Mouse (Mus musculus): ENCODE results near the gene Spink8.
A peak's percentile ranks its signal among the peaks of the same experiment; 100 is the strongest.
"Not testable (repeated sequence)": the region's sequence is repeated elsewhere in the genome, so short reads cannot be mapped to it uniquely, and the experiment has no call there.

Gene Spink8

GRCm38 (mm10) chr9:109811980-109812379 lies at the start of gene Spink8:
Gene Spink8 (plus strand): TSS chr9:109812280.
- DNase-seq (ENCODE audit: low spot score in 2 of 2): no peak

DNA sequence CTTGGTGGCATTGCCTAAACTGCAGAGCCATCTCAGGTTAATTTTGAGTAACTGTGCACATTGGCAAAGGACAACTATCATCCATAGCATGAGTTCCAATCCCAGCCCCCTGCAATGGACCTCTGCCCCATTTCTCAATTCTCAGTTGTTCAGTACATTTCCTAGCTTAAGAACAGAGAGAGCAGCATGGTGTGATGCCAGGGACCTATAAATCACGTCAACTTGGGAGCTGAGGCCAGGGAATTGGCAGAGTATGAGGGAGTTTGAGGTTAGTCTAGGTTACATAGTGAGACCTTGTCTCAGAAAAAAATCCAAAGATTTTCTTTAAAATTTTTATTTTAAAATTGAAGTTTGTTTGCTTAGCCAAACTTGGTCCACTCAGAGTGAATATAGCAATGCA lies 45.2 kb upstream of the Spink8 start:
- DNase-seq (ENCODE audit: low spot score in 2 of 2): not testable (repeated sequence)

DNA sequence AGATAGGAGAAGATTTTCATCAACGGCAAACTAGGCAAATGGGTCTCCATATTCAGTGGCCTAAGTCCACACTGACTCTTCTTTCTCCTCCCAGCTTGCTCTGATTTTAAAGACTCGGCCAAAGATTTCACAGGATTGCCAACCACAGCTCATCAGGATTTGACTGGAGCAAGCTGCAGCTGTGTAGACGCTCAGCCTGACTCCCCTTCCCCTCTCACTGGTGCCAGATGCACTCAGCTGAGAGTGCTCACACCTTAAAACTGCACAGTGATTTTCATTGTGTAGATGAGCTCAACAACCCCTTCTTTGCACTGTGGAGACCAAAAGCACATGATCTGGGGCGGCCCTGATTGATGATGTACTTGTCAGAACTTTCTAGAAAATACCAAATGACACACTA lies 21.5 kb upstream of the Spink8 start, which contains the start of gene Fbxw27:
TSS of gene Fbxw27 (minus strand) at position 101 of the 400 bp plus-strand sequence.
- not testable (repeated sequence) for DNase-seq (ENCODE audit: low spot score in 2 of 2)

- DNase-seq (ENCODE audit: low spot score in 2 of 2): no peak
These were observed 16.9 kb upstream of the Spink8 start for GRCm38 (mm10) chr9:109795221-109795620.

GRCm38 (mm10) chr9:109795811-109796210 lies 16.3 kb upstream of the Spink8 start:
- DNase-seq (ENCODE audit: low spot score in 2 of 2): no peak

DNA sequence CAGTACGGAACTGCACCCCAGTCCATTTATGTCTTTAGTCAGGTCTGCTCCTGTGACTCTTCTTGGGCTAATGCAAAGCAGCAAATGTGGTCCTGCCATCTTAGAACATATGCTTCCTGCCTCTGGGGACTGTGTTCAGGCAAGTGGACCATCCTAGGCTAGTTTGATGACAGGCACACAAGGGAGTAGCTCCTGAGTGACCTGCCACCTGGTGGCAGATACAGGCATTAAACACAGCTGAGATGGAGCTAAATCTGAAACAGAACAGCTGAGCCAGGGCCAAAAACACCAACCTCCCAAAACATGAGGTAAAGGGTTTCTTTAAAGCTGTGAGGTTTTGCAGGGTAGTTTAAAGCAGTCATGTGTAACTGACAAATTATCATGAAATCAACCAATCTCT lies 14.0 kb upstream of the Spink8 start:
- no peak for DNase-seq (ENCODE audit: low spot score in 2 of 2)

DNA sequence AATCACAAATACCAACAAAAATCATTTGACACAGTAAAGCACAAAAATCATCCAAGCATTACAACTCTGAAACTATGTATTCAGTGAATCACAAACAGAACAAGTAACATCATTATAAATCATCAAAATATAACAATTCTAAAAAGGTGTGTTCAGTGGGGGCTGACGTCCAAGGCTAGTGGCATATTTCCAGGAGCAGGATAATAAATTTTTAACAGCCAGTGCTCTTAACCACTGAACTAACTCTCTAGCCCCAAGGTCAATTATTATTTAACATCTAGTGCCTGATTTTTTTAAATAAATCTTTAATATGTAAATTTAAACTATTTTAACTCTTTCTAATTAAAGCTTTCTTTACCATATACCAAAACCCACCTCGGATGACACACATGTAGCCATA lies 6.5 kb upstream of the Spink8 start:
- DNase-seq (ENCODE audit: low spot score in 2 of 2): not testable (repeated sequence)

- no peak for DNase-seq (ENCODE audit: low spot score in 2 of 2)
These were observed 5.8 kb upstream of the Spink8 start for GRCm38 (mm10) chr9:109806260-109806659.

- DNase-seq (ENCODE audit: low spot score in 2 of 2): no peak
These were observed 5.3 kb upstream of the Spink8 start for GRCm38 (mm10) chr9:109806695-109807293.

- no peak for DNase-seq (ENCODE audit: low spot score in 2 of 2)
These were observed 4.2 kb upstream of the Spink8 start for GRCm38 (mm10) chr9:109807898-109808297.

- no peak for DNase-seq (ENCODE audit: low spot score in 2 of 2)
These were observed 1.3 kb downstream of the Spink8 start for GRCm38 (mm10) chr9:109813424-109813823.

- DNase-seq (ENCODE audit: low spot score in 2 of 2): no peak
These were observed 4.3 kb downstream of the Spink8 start for GRCm38 (mm10) chr9:109816341-109816740.

DNA sequence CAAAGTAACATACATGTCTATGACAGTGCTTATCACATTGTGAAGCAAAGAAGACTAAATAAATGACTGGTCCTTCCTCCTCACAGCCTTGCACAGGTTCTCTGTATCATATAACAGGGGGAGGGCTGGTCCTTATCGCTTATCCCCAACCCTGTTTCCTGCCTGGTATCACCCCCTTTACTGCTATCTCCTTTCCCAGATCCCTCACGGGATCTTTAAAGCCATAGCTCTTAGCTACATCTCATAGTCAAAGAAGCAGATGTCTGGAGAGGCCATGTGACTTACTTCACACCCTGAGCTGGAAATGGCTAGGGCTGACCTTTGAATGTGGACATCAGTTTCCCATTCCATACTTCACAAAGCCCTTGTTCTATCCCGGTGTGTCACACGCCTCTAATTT lies 13.7 kb downstream of the Spink8 start:
- no peak for DNase-seq (ENCODE audit: low spot score in 2 of 2)

DNA sequence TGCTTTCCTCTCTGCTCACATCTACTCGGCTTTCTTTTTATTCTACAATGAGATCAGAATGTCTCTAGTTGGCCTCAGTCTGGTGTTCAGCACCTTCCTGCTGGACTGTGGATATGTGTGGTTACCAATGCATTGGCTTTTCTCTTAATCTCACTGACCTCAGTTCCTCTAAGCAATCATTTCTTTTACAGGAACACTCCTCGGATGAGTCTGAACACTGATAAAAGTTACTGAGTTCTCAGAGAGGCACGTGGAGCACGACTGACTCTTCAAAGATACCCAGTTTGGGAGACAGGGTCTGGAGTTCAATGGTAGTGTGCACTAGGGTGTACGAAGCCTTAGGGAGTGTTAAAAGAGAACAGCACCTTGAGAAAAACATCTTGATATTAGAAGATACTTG lies 14.1 kb downstream of the Spink8 start:
- no peak for DNase-seq (ENCODE audit: low spot score in 2 of 2)

- DNase-seq (ENCODE audit: low spot score in 2 of 2): peak; percentile 85 to 92
These were observed 20.5 kb downstream of the Spink8 start, which contains the start of gene Nme6 for GRCm38 (mm10) chr9:109832391-109833087. Gene Nme6 (plus strand): TSS chr9:109832749.

- no peak for DNase-seq (ENCODE audit: low spot score in 2 of 2)
These were observed 21.0 kb downstream of the Spink8 start for GRCm38 (mm10) chr9:109833088-109833412.

GRCm38 (mm10) chr9:109849312-109849758 lies 37.3 kb downstream of the Spink8 start, which contains the start of gene Camp:
Gene Camp (minus strand): TSS chr9:109849617.
- DNase-seq (ENCODE audit: low spot score in 2 of 2): peak; percentile 32 to 68

- DNase-seq (ENCODE audit: low spot score in 2 of 2): no peak
These were observed 38.0 kb downstream of the Spink8 start for GRCm38 (mm10) chr9:109850099-109850498.

DNA sequence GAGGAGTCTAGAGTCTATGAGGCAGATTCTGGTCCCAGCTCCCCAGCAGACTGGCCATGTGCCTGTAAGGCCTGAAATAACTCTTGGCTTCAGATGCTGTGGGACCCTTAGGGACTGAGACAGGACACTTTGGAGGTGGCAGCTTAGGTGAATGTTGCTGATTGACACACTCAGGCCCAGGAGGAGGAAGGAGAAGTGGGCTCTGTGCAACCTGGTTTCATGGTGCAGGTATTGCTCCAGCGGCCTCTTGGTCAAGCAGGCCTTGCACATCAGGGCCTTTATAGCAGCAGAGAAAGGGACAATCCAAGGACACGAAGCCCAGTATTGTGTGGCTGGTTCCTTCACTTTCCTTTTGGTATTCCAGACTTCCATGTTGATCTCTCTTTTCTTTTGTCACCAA lies 42.3 kb downstream of the Spink8 start:
- DNase-seq (ENCODE audit: low spot score in 2 of 2): peak; percentile 28 to 65

DNA sequence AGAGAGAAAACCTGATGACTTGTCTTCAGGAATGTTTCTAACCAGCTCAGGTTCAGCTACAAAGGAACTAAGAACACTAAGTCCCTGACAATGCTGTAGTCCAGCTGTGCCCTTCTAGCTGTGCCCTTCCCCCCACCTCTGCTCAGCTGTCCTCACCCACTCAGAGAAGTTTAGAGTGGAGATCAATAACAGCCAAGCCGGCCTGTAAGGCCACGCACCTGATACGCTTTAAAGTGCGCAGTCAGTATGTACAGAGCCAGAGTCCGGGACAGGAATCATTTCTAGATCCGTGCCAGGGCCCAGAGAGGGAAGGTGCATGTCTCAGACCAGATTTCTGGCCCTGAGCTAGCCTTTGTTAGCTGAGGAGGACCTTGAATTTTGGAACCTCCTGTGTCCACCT lies 43.9 kb downstream of the Spink8 start:
- DNase-seq (ENCODE audit: low spot score in 2 of 2): no peak

DNA sequence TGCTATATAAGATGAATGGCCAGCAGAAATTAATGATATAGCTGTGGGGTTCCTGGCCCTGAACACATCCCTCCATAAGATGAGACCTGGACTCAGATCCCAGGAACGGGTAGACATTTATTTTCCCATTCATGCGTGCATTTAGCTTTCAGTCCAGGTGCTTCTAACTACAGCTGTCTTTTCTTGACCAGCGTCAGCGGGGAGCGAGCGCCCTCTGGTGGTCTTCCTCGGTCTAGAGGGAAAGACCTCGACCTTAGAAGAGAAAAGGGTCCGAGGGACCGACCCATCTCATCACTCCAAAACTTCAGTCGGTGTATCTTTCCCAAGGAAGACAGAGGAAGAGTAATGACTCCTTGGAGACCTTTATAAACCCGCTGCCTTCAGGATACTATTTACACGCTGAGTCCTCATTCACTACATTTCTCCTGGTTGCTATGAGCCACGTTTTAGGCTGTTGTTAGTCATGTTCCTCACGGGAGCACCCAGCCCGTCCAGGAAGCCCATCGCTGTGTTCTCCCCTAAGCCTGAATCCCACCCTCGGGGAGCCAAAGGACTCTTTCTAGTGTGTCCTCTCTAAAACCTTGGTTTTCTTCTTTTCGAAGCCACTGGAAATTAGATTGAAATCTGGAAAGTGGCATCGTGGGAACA lies 50.4 kb downstream of the Spink8 start:
- DNase-seq (ENCODE audit: low spot score in 2 of 2): peak; percentile 80 to 95

GRCm38 (mm10) chr9:109863085-109863484 lies 51.0 kb downstream of the Spink8 start:
- DNase-seq (ENCODE audit: low spot score in 2 of 2): no peak

DNA sequence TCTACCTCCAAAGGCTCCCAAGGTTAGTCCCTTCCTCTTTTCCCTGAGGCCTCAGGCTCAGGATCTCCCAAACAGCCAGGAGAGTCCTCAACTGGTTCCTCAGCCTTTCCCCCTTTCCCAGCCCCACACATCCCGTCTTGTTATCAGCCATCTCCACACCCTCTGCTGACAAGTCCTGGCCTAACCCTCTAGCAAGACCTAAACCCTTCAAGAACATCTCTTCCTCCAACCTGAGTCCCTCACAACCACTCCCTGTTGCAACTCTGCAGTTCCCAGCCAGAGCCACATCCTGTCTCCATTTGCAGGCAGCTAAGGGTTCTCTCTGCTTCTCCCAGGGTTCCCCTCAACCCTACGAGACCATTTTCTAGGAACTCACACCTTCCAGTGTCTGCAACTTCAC lies 54.1 kb downstream of the Spink8 start:
- DNase-seq (ENCODE audit: low spot score in 2 of 2): no peak
